Mouse (Mus musculus): Measurements from ENCODE around the gene Zkscan4.

GRCm38 (mm10) chr13:21446796-21447195 lies 31.9 kb upstream of the Zkscan4 start:
- no peak for TF ChIP-seq POLR2A (IDR thresholded peaks at IDR 0.05; ENCODE audit: low read depth, low read length)
- no peak for TF ChIP-seq CTCF (IDR thresholded peaks at IDR 0.05; ENCODE audit: extremely low read depth, insufficient read depth, insufficient read length, insufficient replicate concordance)
